Mouse (Mus musculus): ENCODE data around the gene Abhd12. TPM values are rescaled to one million over a fixed set of nuclear protein-coding genes. Genes with fewer than 3 reads are reported as not detected.

The Abhd12 gene
- polyA plus RNA-seq, 1 experiment = 49.2 TPM

- no peaks in the 10 kb centered on the region for H3K27me3 ChIP-seq (ENCODE audit: control insufficient read depth, insufficient read depth, low read length)
- TF ChIP-seq POLR2A (IDR thresholded peaks at IDR 0.05; ENCODE audit: control insufficient read depth, low read depth, low read length) (no peak), CTCF (IDR thresholded peaks at IDR 0.05; ENCODE audit: control insufficient read depth, insufficient read depth, insufficient replicate concordance, low read depth, low read length) (no peak)
- H3K4me3 ChIP-seq (ENCODE audit: control insufficient read depth, low read depth, low read length) = no peak overlapping the region
- H3K4me1 ChIP-seq (ENCODE audit: control insufficient read depth, insufficient read depth, low read length) = no peaks in the 10 kb centered on the region
- H3K36me3 ChIP-seq (ENCODE audit: control insufficient read depth, insufficient read depth, low read length) = no peaks in the 10 kb centered on the region; the same call in 1 of the 2 replicates
- no peak overlapping the region for H3K27ac ChIP-seq (ENCODE audit: control insufficient read depth, insufficient read depth, low read depth, low read length)
Measured at GRCm38 (mm10) chr2:150934659-150935058, 30.1 kb upstream of the Abhd12 start.

DNA sequence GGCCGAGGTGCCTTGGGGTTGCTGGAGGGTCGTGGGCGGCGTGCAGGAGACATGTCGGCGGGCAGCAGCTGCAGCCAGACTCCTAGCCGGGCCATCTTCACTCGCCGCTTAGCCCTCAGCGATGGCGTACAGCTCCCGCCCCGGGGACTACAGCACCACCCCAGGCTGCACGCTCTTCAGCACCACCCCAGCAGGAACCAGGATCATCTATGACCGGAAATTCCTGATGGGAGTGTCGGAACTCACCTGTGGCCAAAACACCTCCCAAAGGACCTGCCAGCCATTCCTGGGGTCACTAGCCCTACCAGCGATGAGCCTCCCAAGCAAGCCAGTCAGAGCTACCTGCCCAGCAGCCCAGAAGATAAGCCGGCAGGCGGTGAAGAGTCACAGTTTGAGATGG, 28.9 kb upstream of the Abhd12 start:
- Histone ChIP-seq H3K4me1 (ENCODE audit: control insufficient read depth, insufficient read depth, low read length) (no peaks in the 10 kb centered on the region), H3K36me3 (ENCODE audit: control insufficient read depth, insufficient read depth, low read length) (no peaks in the 10 kb centered on the region; the same call in 1 of the 2 replicates), H3K27me3 (ENCODE audit: control insufficient read depth, insufficient read depth, low read length) (no peaks in the 10 kb centered on the region), H3K4me3 (ENCODE audit: control insufficient read depth, low read depth, low read length) (peak overlapping the region; percentile 26), H3K27ac (ENCODE audit: control insufficient read depth, insufficient read depth, low read depth, low read length) (no peak overlapping the region)
- TF ChIP-seq POLR2A (IDR thresholded peaks at IDR 0.05; ENCODE audit: control insufficient read depth, low read depth, low read length) (no peak), CTCF (IDR thresholded peaks at IDR 0.05; ENCODE audit: control insufficient read depth, insufficient read depth, insufficient replicate concordance, low read depth, low read length) (no peak)

DNA sequence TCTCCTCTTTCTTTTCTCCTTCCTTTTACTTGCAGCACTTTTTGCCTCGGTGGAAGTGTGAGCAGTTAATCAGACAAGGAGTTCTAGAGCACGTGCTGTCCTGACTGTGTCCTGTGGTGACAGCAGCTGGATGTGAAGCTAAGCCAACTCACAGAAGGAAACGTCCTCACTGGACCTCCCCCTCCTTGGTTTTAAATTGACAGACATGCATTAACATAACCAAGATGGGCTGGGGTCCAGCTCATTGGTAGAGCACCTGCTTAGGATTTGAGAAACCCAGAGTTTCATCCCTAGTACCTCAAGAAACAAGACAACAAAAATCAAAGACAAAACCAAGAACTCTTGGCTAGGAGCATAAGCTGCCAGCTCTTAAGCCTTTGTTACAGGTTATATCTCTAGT, 26.3 kb upstream of the Abhd12 start:
- Histone ChIP-seq H3K27me3 (ENCODE audit: control insufficient read depth, insufficient read depth, low read length) (no peaks in the 10 kb centered on the region), H3K36me3 (ENCODE audit: control insufficient read depth, insufficient read depth, low read length) (no peaks in the 10 kb centered on the region; the same call in 1 of the 2 replicates), H3K4me3 (ENCODE audit: control insufficient read depth, low read depth, low read length) (no peak overlapping the region), H3K27ac (ENCODE audit: control insufficient read depth, insufficient read depth, low read depth, low read length) (no peak overlapping the region), H3K4me1 (ENCODE audit: control insufficient read depth, insufficient read depth, low read length) (no peaks in the 10 kb centered on the region)
- no peak for TF ChIP-seq CTCF (IDR thresholded peaks at IDR 0.05; ENCODE audit: control insufficient read depth, insufficient read depth, insufficient replicate concordance, low read depth, low read length)
- no peak for TF ChIP-seq POLR2A (IDR thresholded peaks at IDR 0.05; ENCODE audit: control insufficient read depth, low read depth, low read length)

GRCm38 (mm10) chr2:150929156-150929555, 24.6 kb upstream of the Abhd12 start:
- Histone ChIP-seq H3K27me3 (ENCODE audit: control insufficient read depth, insufficient read depth, low read length) (no peaks in the 10 kb centered on the region), H3K4me1 (ENCODE audit: control insufficient read depth, insufficient read depth, low read length) (no peaks in the 10 kb centered on the region), H3K27ac (ENCODE audit: control insufficient read depth, insufficient read depth, low read depth, low read length) (no peak overlapping the region), H3K36me3 (ENCODE audit: control insufficient read depth, insufficient read depth, low read length) (no peaks in the 10 kb centered on the region; the same call in 1 of the 2 replicates), H3K4me3 (ENCODE audit: control insufficient read depth, low read depth, low read length) (no peak overlapping the region)
- no peak for TF ChIP-seq CTCF (IDR thresholded peaks at IDR 0.05; ENCODE audit: control insufficient read depth, insufficient read depth, insufficient replicate concordance, low read depth, low read length)
- no peak for TF ChIP-seq POLR2A (IDR thresholded peaks at IDR 0.05; ENCODE audit: control insufficient read depth, low read depth, low read length)

GRCm38 (mm10) chr2:150927038-150927720, 22.6 kb upstream of the Abhd12 start:
- Histone ChIP-seq H3K4me1 (ENCODE audit: control insufficient read depth, insufficient read depth, low read length) (no peaks in the 10 kb centered on the region), H3K36me3 (ENCODE audit: control insufficient read depth, insufficient read depth, low read length) (peaks cover under 1% of the 10 kb centered on the region; the same call in 1 of the 2 replicates), H3K27me3 (ENCODE audit: control insufficient read depth, insufficient read depth, low read length) (no peaks in the 10 kb centered on the region), H3K4me3 (ENCODE audit: control insufficient read depth, low read depth, low read length) (no peak overlapping the region), H3K27ac (ENCODE audit: control insufficient read depth, insufficient read depth, low read depth, low read length) (no peak overlapping the region)
- no peak for TF ChIP-seq CTCF (IDR thresholded peaks at IDR 0.05; ENCODE audit: control insufficient read depth, insufficient read depth, insufficient replicate concordance, low read depth, low read length)
- no peak for TF ChIP-seq POLR2A (IDR thresholded peaks at IDR 0.05; ENCODE audit: control insufficient read depth, low read depth, low read length)

- Histone ChIP-seq H3K36me3 (ENCODE audit: control insufficient read depth, insufficient read depth, low read length) (peaks cover 1% of the 10 kb centered on the region; the same call in 1 of the 2 replicates), H3K4me3 (ENCODE audit: control insufficient read depth, low read depth, low read length) (no peak overlapping the region), H3K27ac (ENCODE audit: control insufficient read depth, insufficient read depth, low read depth, low read length) (no peak overlapping the region), H3K4me1 (ENCODE audit: control insufficient read depth, insufficient read depth, low read length) (no peaks in the 10 kb centered on the region), H3K27me3 (ENCODE audit: control insufficient read depth, insufficient read depth, low read length) (no peaks in the 10 kb centered on the region)
- no peak for TF ChIP-seq CTCF (IDR thresholded peaks at IDR 0.05; ENCODE audit: control insufficient read depth, insufficient read depth, insufficient replicate concordance, low read depth, low read length)
- no peak for TF ChIP-seq POLR2A (IDR thresholded peaks at IDR 0.05; ENCODE audit: control insufficient read depth, low read depth, low read length)
Measured at GRCm38 (mm10) chr2:150923505-150923904, 19.0 kb upstream of the Abhd12 start.

GRCm38 (mm10) chr2:150923026-150923425, 18.5 kb upstream of the Abhd12 start:
- H3K4me3 ChIP-seq (ENCODE audit: control insufficient read depth, low read depth, low read length) = no peak overlapping the region
- no peaks in the 10 kb centered on the region for H3K4me1 ChIP-seq (ENCODE audit: control insufficient read depth, insufficient read depth, low read length)
- no peaks in the 10 kb centered on the region for H3K27me3 ChIP-seq (ENCODE audit: control insufficient read depth, insufficient read depth, low read length)
- peaks cover 1% of the 10 kb centered on the region; the same call in 1 of the 2 replicates for H3K36me3 ChIP-seq (ENCODE audit: control insufficient read depth, insufficient read depth, low read length)
- TF ChIP-seq CTCF (IDR thresholded peaks at IDR 0.05; ENCODE audit: control insufficient read depth, insufficient read depth, insufficient replicate concordance, low read depth, low read length) = no peak
- no peak for TF ChIP-seq POLR2A (IDR thresholded peaks at IDR 0.05; ENCODE audit: control insufficient read depth, low read depth, low read length)
- no peak overlapping the region for H3K27ac ChIP-seq (ENCODE audit: control insufficient read depth, insufficient read depth, low read depth, low read length)
